Mouse (Mus musculus) embryo, embryonic 11.5 days (tissue): ENCODE data around the gene Ccl26.
"Not testable (repeated sequence)": the region's sequence is repeated elsewhere in the genome, so short reads cannot be mapped to it uniquely, and the experiment has no call there.

Source experiments
- DNase-seq: peaks from one replicate; pipeline ENCODE4 v3.0.0-alpha.2; 2012; ENCODE audit warnings: low read depth, low spot score

Ccl26 gene

DNA sequence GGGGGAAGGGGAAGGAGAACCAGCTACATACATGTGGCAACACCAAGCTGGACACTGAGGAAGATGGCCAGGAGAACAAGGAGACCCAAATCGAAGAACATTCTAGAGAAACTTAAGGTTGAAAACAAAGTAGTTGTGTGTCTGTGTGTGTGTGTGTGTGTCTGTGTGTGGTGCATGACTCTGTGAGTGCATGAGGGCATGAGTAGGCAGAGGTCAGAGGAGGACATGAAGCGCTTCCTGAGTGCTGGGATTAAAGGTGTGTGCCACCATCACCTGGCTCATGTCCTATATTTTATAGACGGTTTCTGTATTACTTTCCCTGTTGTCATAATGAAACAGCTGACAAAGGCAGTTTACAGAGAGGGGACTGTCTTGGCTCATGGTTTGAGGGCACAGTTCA, at the start of gene Ccl26:
Gene Ccl26 (minus strand): TSS at position 101 of the 400 bp plus-strand sequence.
- no peak for DNase-seq

DNA sequence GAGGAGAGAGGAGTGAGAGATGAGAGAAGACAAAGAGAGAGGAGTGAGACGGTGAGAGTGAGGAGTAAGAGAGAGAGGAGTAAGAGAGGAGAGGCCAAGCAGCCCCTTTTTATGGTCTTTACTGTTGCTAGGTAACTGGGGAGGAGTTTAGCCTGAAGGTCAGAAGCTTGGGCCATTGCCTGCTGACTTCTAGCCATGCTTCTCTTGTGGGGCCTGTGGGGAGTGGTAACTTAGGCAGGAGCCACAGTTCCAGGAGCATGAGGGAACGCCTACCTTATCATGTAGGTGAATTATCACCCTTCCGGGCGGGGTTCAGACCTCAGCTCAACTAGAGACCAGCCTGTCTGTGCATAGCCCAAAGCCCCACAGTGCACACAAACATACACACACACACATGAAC, 46.4 kb upstream of the Ccl26 start:
- DNase-seq = no peak

DNA sequence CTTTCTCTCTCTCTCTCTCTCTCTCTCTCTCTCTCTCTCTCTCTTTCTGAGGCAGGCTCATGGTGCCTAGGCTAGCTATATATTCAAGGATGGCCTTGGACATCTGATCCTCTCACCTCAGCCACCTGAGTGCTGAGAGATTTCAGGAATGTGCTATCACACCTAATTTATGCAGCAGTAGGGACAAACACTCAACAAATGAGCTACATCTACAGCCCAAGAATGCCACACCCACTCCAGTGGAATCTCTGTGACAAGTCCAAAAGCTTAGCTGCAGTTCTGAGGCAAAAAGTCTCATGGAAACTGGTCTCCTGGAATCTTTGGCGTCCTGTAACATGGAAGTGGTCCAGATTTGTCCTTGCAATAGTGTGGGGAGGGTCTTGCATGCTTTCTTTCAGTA, 44.2 kb upstream of the Ccl26 start:
- DNase-seq = no peak

DNA sequence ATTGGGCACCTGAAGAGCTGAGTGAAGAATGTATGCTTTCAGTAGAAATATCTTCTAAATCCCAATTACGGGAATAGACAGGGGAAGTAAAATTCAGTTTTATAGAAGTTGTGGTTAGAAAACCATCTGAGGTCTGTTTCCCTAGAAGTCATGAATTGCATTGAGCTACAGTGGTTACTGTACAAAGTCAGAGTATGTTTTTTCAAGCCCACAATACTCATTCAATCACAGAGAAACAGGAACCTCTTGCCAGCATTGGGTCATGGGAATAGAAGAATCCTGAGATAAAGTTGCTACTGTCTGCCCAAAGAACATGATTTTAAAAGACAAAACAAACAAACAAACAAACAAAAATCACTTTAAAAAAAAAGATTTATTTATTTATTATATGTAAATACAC, 43.3 kb upstream of the Ccl26 start:
- DNase-seq = not testable (repeated sequence)

DNA sequence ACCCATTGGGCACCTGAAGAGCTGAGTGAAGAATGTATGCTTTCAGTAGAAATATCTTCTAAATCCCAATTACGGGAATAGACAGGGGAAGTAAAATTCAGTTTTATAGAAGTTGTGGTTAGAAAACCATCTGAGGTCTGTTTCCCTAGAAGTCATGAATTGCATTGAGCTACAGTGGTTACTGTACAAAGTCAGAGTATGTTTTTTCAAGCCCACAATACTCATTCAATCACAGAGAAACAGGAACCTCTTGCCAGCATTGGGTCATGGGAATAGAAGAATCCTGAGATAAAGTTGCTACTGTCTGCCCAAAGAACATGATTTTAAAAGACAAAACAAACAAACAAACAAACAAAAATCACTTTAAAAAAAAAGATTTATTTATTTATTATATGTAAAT, 41.3 kb upstream of the Ccl26 start:
- DNase-seq = not testable (repeated sequence)

DNA sequence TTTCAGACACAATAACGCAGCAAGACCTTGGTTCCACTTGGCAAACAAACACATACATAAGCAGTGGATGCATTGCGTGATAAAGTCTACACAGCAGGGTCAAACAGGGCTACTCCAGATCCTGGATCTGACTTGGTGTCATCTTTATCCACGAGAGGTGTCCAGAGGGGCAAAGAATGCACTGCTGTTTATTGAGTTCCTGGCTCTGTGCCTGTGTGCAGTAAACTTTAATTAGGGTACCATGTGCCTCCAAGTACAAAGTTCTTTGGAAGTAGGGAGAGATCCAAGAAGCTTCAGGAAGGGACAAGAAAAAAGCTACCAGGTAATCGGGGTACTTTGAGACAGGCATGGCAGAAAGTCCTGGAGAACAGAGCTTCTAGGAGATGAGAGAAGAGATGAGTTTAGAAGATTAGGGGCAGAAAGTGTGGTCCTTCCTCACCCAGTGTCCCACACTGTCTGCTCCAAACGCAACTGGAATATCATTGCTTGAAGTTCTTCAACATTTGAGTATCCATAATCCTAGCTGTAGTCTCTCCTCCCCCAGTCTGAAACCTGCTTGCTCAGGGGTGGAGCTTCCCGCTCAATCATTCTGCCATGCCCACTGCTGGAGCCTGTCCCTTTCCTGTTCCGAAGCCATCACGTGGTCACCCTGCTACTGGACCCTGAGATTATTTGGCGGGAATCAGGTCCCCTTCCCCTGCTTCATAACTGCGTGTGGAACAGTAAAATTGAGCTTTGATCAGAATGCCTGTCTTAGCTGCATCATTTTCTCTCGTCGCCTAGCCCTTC, 26.8 kb upstream of the Ccl26 start:
- DNase-seq = no peak

DNA sequence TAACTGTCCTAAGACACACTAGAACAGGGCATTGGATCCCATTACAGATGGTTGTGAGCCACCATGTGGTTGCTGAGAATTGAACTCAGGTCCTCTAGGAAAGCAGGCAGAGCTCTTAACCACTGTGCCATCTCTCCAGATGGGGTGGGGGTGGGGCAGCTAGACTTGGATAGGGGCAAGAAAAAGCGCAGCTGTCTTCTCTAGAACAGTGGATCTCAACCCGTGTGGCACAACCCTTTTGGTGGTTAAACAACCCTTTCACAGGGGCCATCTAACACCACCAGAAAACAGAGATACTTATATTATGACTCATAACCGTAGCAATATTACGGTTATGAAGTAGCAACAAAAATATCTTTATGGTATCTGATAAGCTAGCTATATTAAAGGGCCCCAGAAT, 24.4 kb upstream of the Ccl26 start:
- DNase-seq = no peak

DNA sequence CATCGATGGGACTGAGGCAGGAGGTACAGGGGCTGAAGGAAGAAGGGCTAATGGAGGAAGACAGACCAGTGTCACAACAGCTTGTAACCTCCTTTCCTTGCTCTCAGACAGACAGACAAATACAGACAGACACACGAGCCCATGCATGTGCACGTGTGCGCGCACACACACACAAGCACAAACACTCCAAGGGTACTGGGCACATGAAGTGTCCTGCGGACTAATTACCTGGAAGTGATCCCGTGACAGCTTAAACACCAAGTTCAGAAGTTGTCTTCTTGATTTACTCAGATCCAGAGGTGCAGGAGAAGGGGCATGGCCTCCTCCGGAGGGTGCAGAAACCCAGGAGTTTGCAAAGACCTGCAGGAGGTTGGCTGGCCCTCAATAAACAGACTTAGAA, 22.3 kb upstream of the Ccl26 start:
- DNase-seq = no peak

DNA sequence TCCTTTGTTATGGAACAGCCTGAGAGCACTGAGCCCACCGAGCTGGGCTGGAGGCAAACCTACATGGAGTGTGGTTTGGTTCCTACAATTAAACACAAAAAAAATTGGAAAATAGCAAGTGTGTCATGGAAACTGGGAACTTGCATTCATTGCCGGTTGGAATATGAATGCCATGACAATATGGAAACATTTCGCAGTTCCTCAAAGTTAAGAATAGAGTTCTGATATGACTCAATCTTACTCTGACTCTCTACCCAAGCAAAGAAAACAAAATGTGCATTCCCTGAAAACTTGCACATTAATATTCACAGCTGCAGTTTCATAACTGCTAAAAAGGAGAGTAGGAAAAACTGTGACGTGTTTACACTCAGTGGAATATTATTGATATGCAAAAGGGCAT, 19.0 kb upstream of the Ccl26 start:
- DNase-seq = no peak

DNA sequence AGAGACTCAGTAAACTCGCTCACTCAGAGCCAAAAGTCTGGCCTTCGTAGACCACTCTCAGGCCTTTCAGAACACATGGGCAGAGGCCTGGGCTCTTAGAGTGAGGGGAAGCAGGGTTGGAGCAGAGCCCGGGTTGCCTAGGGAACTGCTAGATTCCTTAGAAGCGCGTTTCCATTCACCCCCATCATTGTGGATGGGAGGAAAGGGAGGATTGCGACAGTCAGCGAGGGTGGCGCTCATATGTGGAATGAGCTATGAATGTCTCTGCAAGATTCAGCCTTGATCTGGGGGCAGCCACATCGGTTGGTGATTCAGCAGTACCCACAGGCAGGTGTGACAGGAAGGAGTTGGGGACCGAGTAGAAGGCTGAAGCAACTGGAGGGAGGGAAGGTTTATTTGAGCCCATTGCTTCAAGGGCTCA, 16.0 kb upstream of the Ccl26 start:
- DNase-seq = no peak

DNA sequence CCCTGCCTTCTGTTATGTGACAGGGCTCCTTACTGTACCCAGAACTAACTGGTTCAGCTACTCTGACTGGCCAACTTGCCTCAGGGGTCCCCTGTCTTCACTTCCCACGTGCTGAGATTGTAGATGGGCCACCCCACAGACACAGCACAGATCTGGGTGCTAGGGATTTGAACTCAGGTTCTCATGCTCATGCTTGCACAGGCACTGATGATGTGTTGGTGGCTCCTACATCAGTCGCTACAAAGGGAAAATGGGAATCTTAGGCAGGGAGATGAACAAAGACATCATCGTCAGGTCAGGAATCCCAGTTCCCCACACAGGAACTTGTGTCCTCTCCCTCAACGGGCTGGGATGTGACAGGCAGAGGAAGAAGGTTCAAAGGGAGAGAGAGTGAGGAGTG, 12.7 kb upstream of the Ccl26 start:
- no peak for DNase-seq

DNA sequence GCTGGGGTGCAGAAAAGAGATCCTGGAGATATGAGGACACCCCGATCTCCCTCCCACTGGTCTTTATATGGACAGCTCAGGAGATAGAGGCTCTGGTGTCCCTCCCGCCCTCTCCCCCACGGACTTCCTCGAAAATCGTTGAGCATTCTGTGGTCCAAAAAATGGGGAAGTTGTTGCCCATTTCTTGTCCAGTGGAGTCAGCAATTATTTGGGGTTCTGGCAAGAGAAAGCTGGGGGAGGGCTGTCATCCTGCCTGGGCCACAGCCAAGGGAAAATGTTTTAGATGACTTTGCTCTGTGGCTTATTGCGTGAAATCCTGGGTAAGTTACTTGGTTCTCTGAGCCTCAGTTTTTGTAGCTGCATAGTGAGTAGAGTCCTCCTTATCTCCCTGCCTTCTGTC, 9.6 kb upstream of the Ccl26 start, which contains the start of gene Ccl24:
Gene Ccl24 (minus strand): TSS at position 44 of the 400 bp plus-strand sequence.
- DNase-seq = no peak

DNA sequence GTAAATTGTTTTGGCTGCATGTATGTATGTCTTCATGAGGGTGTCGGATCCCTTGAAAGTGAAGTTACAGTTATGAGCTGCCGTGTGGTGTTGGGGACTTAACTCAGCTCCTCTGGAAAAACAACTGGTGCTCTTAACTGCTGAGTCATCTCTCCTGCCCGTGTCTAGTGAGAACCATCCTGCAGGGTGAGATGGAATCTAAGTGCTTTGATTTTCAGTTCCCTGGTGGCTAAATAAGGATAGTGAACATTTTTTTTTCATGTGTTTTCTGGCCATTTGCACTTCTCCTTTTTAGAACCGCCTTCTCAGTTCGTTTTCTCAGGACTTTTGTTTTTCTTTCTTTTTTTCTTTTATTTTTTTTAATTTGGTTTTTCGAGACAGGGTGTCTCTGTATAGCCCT, 5.3 kb upstream of the Ccl26 start:
- DNase-seq = no peak

DNA sequence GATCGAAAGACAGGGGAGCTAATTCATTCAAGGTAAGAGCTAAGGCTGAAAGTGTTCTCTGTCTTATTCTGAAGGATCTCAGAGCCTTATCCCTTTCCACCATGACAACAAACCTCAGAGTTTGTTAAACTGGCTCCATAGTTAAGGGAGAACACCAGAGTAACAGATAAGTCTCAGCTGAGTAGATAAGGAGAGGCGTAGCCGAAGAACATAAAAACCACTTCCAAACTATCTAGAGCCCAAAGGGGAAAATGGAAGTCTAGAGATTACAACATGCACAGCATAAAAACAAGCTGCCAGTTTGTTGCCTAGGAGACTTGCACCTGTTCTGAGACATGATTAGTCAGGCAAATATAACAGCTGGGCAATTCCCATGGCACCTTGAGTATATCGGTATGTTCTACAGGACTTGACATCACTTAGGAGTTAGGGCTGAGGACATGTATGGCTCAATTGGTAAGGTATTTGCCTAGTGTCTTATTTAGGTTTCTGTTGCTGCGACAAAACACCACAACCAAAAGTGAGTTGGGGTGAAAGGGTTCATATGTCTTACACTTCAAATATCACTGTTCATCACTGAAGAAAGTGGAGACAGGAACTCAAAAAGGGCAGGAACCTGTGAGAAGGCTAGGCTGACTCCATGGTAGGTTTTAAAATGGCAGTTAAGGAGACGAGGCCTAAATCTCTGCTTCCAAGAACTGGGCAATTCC, 4.3 kb upstream of the Ccl26 start:
- no peak for DNase-seq

DNA sequence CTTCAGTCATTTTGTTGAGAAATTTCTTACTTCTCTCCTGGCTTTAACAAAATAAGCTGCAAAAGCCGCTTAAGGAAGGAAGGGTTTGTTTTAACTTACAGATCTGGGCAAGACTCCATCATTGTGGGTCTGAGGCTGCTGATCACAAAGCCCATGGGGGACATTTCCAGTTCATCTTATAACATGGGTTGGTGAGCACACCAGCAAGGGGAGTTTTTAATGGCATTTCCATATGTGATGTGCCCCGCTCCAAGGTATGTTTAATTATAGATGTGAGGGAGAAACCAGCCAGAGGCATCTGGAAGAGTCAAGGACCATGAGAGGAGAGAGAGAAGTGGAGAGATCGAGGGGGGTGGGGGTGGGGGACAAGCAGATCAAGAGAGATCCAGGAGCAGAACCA, 5.7 kb downstream of the Ccl26 start:
- DNase-seq = no peak

DNA sequence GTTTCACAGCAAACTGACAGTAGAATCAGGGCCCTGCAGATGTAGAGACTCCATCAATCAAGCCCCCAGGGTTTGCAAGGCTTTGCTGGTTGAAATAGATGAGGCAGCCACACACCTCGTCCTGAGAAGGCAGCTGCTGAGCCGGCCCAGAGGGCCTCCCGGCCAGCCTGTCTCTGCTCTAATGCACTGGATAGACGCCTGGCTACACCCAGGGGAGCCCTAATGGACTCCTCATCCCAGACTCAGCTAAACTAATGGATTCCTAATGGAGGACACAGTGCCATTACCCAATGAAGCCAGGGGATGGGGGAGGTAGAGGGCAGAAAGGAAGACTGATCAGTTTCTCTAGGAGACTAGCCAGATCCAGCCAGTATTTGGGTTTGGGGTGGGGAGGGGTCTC, 6.3 kb downstream of the Ccl26 start:
- no peak for DNase-seq

DNA sequence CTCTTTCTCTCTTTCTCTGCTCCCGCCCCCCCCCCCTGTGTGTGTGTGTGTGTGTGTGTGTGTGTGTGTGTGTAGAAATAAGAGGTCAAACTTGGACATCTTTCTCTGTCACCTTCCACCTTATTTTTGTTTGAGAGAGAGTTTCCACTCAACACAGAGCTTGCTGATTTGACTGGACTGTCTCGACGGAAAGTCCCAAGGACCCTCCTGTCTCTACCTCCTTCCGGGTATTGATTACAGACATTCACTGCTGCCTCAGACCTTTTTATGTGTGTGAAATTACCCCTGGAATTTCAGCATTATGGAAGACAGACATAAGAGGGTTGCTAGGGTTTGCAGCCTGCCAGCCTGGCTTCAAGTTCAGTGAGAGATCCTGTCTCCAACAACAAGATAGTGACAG, 7.1 kb downstream of the Ccl26 start:
- no peak for DNase-seq

DNA sequence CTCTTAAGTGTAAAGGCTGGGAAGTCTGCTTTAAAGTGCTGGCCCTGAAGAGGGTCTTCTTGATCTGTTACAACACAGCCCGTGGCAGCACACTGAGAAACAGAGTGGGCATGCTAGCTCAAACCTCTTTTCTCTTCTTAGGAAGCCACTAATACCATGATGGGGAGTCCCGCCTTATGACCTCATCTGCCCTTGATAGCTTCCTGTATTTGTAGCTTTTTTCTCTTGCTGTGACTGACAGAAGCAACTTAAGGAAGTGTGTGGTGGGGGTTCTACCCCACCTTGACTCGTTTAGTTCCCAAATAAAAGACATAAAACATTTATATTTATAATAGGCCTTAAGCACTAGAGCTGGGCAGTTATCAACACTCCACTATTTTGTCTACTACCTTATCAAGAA, 11.8 kb downstream of the Ccl26 start:
- no peak for DNase-seq

DNA sequence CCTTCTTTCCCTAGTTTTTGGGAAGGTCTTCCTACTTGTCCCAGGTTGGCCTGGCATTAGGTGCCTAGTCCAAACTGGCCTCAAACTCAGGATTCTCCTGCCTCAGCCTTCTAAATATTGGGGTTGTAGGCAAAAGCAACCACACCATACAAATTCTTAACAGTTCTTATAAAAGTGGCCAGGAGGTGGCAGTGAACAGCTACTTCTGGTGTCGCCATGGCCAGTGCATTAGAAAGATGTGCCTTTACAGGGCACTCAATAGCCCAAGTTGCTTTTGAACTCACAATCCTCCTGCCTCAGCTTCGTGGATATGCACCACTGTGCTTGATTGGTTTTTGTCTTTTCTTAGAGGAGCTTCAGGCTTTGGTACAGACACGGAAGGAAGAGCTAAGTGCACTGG, 12.5 kb downstream of the Ccl26 start:
- no peak for DNase-seq

DNA sequence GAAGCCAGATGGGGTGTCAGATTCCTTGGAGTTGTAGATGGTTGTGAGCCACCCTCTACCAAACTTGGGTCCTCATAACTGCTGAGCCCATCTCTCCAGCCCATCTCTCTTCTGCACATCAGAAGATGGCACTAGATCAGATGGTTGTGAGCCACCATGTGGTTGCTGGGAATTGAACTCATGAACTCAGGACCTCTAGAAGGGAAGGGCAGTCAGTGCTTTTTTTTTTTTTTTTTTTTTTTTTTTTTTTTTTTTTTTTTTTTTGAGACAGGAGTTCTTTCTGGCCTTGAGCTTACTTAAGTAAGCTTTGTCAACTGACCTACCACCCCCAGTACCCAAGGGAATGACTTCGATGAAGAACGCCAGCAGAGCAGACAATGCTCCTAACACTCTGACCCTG, 15.4 kb downstream of the Ccl26 start:
- no peak for DNase-seq

DNA sequence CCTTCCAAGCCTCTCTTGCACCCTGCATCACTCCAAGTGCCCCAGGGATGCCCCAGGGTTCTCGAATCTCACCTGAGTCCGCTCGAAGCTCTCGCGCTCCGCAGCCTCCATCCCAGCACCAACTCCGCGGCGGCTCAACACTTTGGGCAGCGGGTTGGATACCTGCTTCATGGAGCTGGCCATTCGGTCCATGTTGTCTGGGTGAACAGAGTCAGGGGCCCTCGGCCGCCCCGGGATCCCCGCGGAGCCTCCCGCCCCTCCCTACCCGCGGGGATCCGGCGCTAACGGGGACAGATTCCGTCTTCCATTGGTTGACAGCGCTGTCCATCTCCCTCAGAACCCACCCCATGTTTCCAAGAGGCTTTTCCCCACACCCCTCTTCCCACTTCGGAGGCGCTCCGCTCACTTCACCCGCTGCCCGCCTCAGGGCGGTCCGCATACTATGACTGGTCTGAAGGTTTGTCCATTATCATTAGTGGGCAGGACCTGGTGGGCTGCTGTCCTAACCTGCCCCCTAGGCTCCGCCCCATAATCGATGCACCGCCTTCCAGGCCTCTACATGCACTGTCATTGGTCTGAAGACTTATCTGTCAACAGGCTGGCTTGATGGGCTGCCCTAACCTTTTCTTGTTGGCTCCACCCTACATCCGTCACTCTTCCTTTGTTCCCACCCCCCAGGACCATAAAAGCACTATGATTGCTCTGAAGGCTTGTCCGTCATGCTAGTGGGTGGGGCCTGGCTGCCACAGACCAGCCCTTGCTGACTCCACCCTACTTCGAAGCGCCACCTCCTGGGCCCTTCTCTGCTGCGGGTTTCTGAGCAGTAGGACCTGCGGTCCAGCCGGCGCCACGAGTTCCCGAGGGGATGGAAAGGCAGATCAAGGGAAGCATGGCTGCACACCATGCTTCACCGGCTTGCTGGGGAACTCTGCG, 18.2 kb downstream of the Ccl26 start, which contains the start of gene Hip1:
Gene Hip1 (minus strand): TSS at position 256 of the 933 bp plus-strand sequence.
- peak; percentile 98 for DNase-seq

DNA sequence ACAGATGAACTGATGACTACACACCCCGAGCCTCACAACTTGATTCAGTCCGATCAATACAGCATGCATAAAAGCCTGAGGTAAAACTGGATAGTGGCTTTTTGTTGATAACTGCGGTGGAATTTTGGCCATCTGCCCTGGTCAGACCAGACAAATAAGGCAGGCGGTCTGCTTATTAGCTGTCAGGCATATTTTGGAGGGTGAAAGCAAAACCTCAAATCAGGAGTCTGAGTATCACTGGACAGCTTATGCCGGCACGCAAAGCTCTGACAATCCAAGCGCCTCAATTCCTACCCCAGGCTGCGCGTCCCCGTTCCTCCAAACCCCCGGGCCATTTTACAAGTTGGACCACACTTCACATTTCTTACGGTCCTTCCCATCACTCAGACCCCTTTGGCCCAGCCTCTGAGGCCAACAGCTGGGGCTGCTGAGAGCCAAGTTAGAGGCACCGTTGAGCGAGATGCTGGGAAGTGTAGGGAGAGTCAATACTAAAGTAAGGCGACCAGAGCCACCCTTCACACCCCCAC, 19.3 kb downstream of the Ccl26 start:
- DNase-seq = no peak
